ENCODE assay signal across 18 mouse cellular contexts in the genomic region with DNA sequence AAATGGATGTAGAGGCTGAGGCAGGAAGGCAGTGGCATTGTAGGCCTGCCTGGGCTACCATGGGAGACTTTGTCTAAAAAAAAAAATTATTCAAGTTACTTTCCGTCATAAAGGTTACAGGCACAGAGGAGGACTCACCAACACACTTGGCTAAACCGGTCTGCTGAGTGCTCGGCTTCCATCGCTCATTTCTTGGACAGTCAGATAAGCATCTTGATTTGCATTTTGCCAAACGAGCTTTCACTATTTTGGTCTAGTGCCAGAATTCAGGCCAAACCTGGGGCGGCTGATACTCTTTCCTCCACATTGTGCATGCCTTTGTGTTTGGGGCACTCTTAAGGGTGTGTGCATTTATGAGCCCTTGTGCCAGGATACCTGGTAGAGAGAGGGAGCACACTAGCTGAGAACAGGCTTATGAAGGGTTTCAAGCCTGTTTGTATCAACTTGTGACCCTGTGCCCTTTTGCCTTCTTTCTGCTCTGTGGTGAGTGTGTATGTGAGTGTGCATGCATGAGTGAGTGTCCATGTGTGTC. TPM values are rescaled to one million over a fixed set of nuclear protein-coding genes. Genes with fewer than 3 reads are reported as not detected.
A peak's percentile ranks its signal among the peaks of the same experiment; 100 is the strongest.
DNase-seq lines count a peak whose midpoint lies in the region; ATAC-seq lines count a peak whose summit lies in the region.
"Had no signal": no experiment of that assay in that cellular context is flagged by ENCODE, and none has a peak within 500 bp of the region (broad histone marks: within the 10 kb centered on the region; RNA-seq: fewer than 3 reads in every experiment).

No protein-coding gene starts in this region.

- DNase-seq in kidney, postnatal 14 days: no peak
- peak; percentile 44 for DNase-seq in MN1 (ENCODE audit: low spot score)
- DNase-seq in embryonic facial prominence, embryonic 10.5 days (ENCODE audit: low spot score): no peak
- no peak for DNase-seq in limb, embryonic 10.5 days (ENCODE audit: low spot score)
- no peak for DNase-seq in frontal cortex, postnatal 25 days (ENCODE audit: low spot score in 2 of 2)
- DNase-seq in thymus, adult 18-20 months: no peak
- no peak for DNase-seq in left cerebral cortex, postnatal 4 days
- DNase-seq: cerebellum, adult 9-11 months; gastrocnemius, postnatal 25 days; layer of hippocampus, postnatal 36 days; lung, postnatal 14 days; thymus, postnatal 4 days had no signal

- no peak overlapping the region for H3K4me2 ChIP-seq in kidney, embryonic 15.5 days
- H3K4me2 ChIP-seq: forebrain, embryonic 15.5 days; heart, embryonic 15.5 days; limb, embryonic 13.5 days had no signal

- H3K4me1 ChIP-seq in kidney, embryonic 15.5 days: peaks cover 19% of the 10 kb centered on the region
- peaks cover 20% of the 10 kb centered on the region for H3K4me1 ChIP-seq in embryonic facial prominence, embryonic 10.5 days
- H3K4me1 ChIP-seq in limb, embryonic 10.5 days: peaks cover 12% of the 10 kb centered on the region
- H3K4me1 ChIP-seq: heart, embryonic 15.5 days had no signal

- H3K9me3 ChIP-seq in kidney, embryonic 15.5 days (replicated peaks): no peaks in the 10 kb centered on the region
- no peaks in the 10 kb centered on the region for H3K9me3 ChIP-seq in embryonic facial prominence, embryonic 10.5 days
- H3K9me3 ChIP-seq in limb, embryonic 10.5 days (replicated peaks): no peaks in the 10 kb centered on the region
- H3K9me3 ChIP-seq: forebrain, embryonic 15.5 days; heart, embryonic 15.5 days; limb, embryonic 13.5 days had no signal

- 53% methylated on average over 6 of the region's 6 CpGs for WGBS in kidney, embryonic 15.5 days
- WGBS in embryonic facial prominence, embryonic 10.5 days: 80% methylated on average over 6 of the region's 6 CpGs
- 82% methylated on average over 6 of the region's 6 CpGs for WGBS in limb, embryonic 10.5 days

- ATAC-seq in kidney, embryonic 15.5 days (replicated peaks; ENCODE audit: low FRiP score): peak; percentile 34; the same call in 1 of the 2 replicates
- ATAC-seq: CD4-positive, CD25-positive, alpha-beta regulatory T cell, adult 4 months; forebrain, embryonic 15.5 days; midbrain, embryonic 16.5 days had no signal

- no peak overlapping the region for H3K4me3 ChIP-seq in kidney, embryonic 15.5 days (replicated peaks)
- H3K4me3 ChIP-seq in embryonic facial prominence, embryonic 10.5 days: no peak overlapping the region
- no peak overlapping the region for H3K4me3 ChIP-seq in limb, embryonic 10.5 days
- H3K4me3 ChIP-seq: forebrain, embryonic 15.5 days; heart, embryonic 15.5 days; limb, embryonic 13.5 days had no signal

- intact Hi-C loops in left cerebral cortex, postnatal 4 days (cut with DNase I): no loop called here

- H3K27ac ChIP-seq in kidney, embryonic 15.5 days: peak overlapping the region; percentile 84
- H3K27ac ChIP-seq in embryonic facial prominence, embryonic 10.5 days (replicated peaks): 0 out of 2 replicates have a peak overlapping the region, but pooled peaks have one; percentile 45
- H3K27ac ChIP-seq in limb, embryonic 10.5 days: peak overlapping the region; percentile 46; the same call in 1 of the 2 replicates
- H3K27ac ChIP-seq: forebrain, embryonic 15.5 days; heart, embryonic 15.5 days; limb, embryonic 13.5 days had no signal

- no peaks in the 10 kb centered on the region for H3K36me3 ChIP-seq in kidney, embryonic 15.5 days
- no peaks in the 10 kb centered on the region for H3K36me3 ChIP-seq in embryonic facial prominence, embryonic 10.5 days (replicated peaks)
- no peaks in the 10 kb centered on the region for H3K36me3 ChIP-seq in limb, embryonic 10.5 days
- H3K36me3 ChIP-seq: forebrain, embryonic 15.5 days; heart, embryonic 15.5 days had no signal

- H3K27me3 ChIP-seq in kidney, embryonic 15.5 days: no peaks in the 10 kb centered on the region
- no peaks in the 10 kb centered on the region for H3K27me3 ChIP-seq in embryonic facial prominence, embryonic 10.5 days (replicated peaks; ENCODE audit: low read depth, poor library complexity, severe bottlenecking)
- no peaks in the 10 kb centered on the region for H3K27me3 ChIP-seq in limb, embryonic 10.5 days (ENCODE audit: low read depth, poor library complexity, severe bottlenecking)
- H3K27me3 ChIP-seq: forebrain, embryonic 15.5 days; heart, embryonic 15.5 days; limb, embryonic 13.5 days had no signal

- no peak overlapping the region for H3K9ac ChIP-seq in kidney, embryonic 15.5 days
- H3K9ac ChIP-seq: forebrain, embryonic 15.5 days; heart, embryonic 15.5 days; limb, embryonic 13.5 days had no signal

RNA-seq across cellular contexts. Expression of gene Id1, which starts 19.7 kb away (rescaled TPM):
- polyA plus RNA-seq in kidney, embryonic 15.5 days (2015; fragmentation: Nextera tagmentation; extraction: Ambion mirVana): 133 and 143 TPM in 2 replicates
- 161 and 182 TPM in 2 replicates for polyA plus RNA-seq in embryonic facial prominence, embryonic 10.5 days (2016; fragmentation: Nextera tagmentation; extraction: Ambion mirVana)
- polyA plus RNA-seq in limb, embryonic 10.5 days (2016; fragmentation: Nextera tagmentation; extraction: Ambion mirVana): 132 and 178 TPM in 2 replicates
- total RNA-seq in left cerebral cortex, postnatal 4 days (2021): 10 to 100 TPM; 25.6 to 27.6 TPM

RNA-seq across cellular contexts. Expression of gene Mcts2, which starts 29.5 kb away (rescaled TPM):
- polyA plus RNA-seq in kidney, embryonic 15.5 days (2015; fragmentation: Nextera tagmentation; extraction: Ambion mirVana): 29.5 and 31.0 TPM in 2 replicates
- polyA plus RNA-seq in embryonic facial prominence, embryonic 10.5 days (2016; fragmentation: Nextera tagmentation; extraction: Ambion mirVana): 37.6 and 40.2 TPM in 2 replicates
- 38.0 and 43.9 TPM in 2 replicates for polyA plus RNA-seq in limb, embryonic 10.5 days (2016; fragmentation: Nextera tagmentation; extraction: Ambion mirVana)
- 10 to 100 TPM; 30.4 to 32.5 TPM for total RNA-seq in left cerebral cortex, postnatal 4 days (2021)

RNA-seq across cellular contexts. Expression of gene Cox4i2, which starts 37.7 kb away (rescaled TPM):
- polyA plus RNA-seq in kidney, embryonic 15.5 days (2015; fragmentation: Nextera tagmentation; extraction: Ambion mirVana): 16.4 and 20.9 TPM in 2 replicates
- polyA plus RNA-seq in embryonic facial prominence, embryonic 10.5 days (2016; fragmentation: Nextera tagmentation; extraction: Ambion mirVana): 9.9 and 10.1 TPM in 2 replicates
- 11.2 and 18.4 TPM in 2 replicates for polyA plus RNA-seq in limb, embryonic 10.5 days (2016; fragmentation: Nextera tagmentation; extraction: Ambion mirVana)
- total RNA-seq in left cerebral cortex, postnatal 4 days (2021): 1 to 10 TPM; 1.7 to 1.9 TPM

RNA-seq across cellular contexts. Expression of gene H13, which starts 47.0 kb away (rescaled TPM):
- 141 and 147 TPM in 2 replicates for polyA plus RNA-seq in kidney, embryonic 15.5 days (2015; fragmentation: Nextera tagmentation; extraction: Ambion mirVana)
- polyA plus RNA-seq in embryonic facial prominence, embryonic 10.5 days (2016; fragmentation: Nextera tagmentation; extraction: Ambion mirVana): 102 and 110 TPM in 2 replicates
- 104 and 118 TPM in 2 replicates for polyA plus RNA-seq in limb, embryonic 10.5 days (2016; fragmentation: Nextera tagmentation; extraction: Ambion mirVana)
- 100 to 1,000 TPM; 149 to 160 TPM for total RNA-seq in left cerebral cortex, postnatal 4 days (2021)
